Mouse (Mus musculus): ENCODE results near the gene Fkrp. TPM values are rescaled to one million over a fixed set of nuclear protein-coding genes. Genes with fewer than 3 reads are reported as not detected.

Fkrp gene
- total RNA-seq, 4 experiments from 2014 or later, result 47.3 to 56.4 (median 53.0) TPM

GRCm38 (mm10) chr7:16837916-16838803, 21.6 kb upstream of the Fkrp start:
- no peak for DNase-seq (ENCODE audit: low spot score)

- DNase-seq (ENCODE audit: low spot score), result no peak
Measured at GRCm38 (mm10) chr7:16830449-16830848, 13.9 kb upstream of the Fkrp start.

DNA sequence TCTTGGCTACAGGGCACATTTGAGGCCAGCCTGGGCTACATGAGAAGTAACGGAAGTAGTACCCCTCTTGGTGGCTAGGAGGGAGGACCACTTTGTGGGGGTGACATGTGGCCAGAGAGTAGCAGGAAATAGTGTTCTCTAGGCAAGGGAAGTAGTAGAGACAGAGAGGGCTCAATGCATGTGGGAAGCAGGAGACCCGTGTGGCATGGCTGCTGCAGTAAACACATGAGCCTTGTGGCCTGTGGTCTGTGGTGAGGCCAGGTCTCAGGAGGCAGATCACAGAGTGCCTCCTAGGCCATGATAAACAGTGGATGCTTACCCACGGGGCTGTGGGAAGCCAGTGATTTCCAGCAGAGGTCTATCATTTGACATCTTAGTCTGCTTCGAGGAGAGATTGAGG, 10.7 kb upstream of the Fkrp start:
- no peak for DNase-seq (ENCODE audit: low spot score)

DNA sequence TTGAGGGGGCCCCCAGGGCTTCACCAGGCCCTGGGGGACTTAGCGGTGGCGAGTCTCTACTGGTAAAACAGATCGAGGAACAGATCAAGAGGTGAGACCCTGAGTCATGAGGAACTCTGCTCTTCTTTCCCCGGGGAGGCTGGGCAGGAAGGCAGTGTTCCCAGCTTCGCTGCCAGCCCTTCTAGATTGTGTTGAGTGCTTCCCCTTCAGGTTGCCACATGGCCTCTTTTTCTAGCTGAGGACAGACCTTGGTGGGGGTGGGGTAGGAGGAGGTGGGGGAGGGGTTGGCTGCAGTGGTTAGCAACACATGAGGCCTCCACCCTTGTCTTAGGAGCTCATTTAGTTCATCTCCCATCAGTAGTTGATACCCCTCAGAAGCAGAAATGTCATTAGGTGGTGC, 10.0 kb upstream of the Fkrp start:
- DNase-seq (ENCODE audit: low spot score), result no peak

DNA sequence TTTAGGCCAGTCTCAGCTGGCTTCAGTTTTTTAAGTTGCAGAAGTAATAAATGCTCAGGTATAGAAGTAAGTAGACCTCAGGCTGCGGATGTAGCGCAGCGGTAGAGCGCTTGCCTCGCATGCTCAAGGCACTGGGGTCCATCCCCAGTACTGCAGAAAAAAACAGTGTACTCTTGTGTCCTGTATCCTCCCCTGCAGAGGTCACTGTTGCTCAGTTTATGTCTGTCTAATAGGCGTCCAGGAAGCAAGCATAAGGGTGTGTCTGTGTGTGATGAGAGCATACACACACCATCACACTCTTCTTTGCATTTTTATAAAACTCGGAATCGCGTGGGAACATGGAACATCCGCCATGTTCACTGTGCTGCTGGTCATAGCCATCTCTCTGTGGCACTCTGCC, 9.3 kb upstream of the Fkrp start:
- no peak for DNase-seq (ENCODE audit: low spot score)

DNA sequence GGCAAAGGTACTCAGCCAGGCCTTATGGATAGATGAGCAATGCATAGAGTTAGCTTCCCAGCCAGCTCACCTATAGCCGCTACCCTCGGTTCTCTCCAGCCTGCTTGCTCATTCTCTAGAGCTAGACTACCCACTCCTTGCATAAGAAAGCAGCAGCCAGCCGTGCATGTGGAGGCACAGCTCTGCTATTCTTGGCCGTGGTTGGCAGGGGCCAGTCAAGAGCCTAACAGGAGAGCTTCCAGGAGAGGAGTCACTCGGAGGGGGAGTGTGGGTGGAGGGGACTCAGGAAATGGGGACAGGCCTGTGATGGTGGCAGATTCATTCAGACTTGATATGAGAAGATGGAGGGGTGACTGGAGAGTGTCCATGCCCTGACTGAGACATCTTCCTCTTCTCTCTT, 7.2 kb upstream of the Fkrp start:
- peak; percentile 62 for DNase-seq (ENCODE audit: low spot score)

GRCm38 (mm10) chr7:16821669-16822101, 5.2 kb upstream of the Fkrp start:
- DNase-seq (ENCODE audit: low spot score), result no peak

DNA sequence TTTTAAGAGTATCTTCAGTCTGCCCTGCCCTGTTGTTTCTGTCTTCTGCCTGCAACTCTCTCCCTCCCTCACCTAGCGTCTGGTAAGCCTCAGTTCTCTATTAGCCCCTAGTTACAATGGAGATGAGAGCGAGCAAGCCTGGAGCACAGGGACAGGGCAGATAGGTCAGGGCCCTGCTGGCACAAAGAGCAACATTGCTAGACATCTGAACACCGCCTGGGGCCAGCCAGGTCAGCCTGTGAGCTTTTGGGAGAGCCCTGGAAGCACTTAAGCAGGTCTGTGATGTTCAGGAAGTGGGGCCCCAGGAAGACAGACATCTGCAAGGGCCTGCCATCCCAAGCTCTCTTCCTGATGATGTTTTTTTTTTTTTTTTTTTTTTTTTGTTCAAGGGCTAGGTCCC, 4.6 kb upstream of the Fkrp start:
- no peak for DNase-seq (ENCODE audit: low spot score)

DNA sequence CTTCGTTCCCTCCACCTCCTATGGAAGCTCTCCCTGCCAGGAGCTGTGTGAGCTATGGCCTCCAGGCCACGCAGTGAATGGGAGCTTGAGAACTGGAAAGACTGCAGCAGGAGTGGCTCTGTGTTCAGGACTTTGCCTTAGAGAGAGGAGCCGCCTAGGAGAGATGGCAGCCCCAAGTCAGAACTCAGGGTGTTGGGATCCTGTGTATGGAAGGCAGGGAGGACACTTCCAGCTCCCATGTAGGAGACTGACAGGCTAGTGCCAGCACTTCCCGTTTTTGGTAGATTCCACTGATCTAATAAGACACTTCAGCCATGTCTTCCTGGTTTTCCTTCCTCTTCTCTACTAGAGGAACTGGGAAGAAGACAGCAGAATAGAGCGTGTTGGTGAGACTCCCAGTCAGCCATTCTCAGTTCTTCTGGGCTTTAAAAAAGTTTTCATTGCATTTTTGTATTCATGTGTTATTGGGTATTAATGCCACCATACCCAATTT, 3.8 kb upstream of the Fkrp start:
- DNase-seq (ENCODE audit: low spot score), result no peak

GRCm38 (mm10) chr7:16819794-16820193, 3.3 kb upstream of the Fkrp start:
- DNase-seq (ENCODE audit: low spot score), result no peak

DNA sequence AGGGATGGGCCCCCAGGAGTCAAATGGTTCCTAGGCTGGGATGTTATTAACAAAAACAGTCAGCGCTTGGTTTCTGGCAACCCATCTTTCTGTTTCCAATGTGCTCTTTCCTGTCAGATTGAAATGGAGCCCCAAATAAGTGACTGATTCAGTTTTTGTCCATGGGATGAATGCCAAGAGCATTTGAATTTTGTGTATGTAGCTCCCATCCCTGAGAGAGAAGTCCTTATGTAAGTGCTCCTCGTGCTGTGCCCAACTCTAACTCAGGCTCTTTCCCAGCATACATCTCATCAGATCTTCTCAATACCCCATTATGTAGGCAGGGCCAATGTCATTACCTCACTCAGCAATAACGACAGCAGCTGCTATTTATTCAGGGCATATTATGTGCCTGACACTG, 1.2 kb upstream of the Fkrp start:
- DNase-seq (ENCODE audit: low spot score), result no peak

DNA sequence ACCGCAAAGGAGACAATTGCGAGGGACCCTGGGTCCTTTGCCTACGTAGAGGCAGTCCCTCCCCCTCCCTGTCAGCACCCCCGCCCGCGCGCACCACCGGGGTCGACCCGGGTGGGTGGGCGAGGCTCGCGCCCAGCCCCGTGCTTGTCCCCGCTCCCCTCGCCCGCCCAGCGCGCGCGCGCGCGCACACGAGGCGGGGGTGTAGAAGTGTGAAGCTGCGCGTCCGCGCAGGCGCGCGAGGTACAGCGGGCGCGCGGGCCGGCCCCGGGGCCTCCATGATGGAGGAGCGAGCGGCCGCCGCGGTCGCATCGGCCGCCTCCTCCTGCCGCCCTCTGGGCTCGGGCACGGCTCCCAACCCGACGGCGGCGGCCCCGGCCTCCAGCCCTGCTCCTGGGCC, 456 bp downstream of the Fkrp start:
- peak; percentile 53 for DNase-seq (ENCODE audit: low spot score)

DNA sequence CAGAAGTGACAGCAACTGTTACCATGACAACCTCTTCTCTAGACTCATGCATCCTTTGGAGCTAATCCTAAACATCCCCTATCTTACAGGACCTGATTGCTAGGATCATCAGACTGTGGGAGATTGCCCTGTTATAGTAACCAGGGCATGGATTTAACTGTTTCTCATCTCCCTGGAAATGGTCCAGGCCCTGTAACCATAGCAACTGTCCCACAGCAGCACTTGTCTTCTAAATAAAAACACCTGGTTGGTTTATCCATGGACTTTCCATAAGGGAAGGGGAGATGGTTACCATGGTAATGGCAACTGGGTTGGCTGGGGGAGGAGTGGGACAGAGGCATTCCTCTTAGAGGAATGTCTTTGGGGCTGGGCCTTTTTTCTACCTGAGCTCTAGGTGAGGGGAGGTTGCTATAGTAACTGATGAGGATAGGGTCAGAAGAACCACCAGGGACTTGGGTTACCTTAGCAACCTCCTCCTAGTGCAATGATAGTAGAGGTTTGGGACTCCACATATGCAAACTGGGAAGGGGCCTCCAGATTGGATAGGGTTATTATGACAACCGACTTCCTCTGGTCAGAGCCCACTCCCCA, 1.1 kb downstream of the Fkrp start, which contains the start of gene Strn4:
TSS of gene Strn4 (plus strand) at position 539 of the 591 bp plus-strand sequence.
- no peak for DNase-seq (ENCODE audit: low spot score)

DNA sequence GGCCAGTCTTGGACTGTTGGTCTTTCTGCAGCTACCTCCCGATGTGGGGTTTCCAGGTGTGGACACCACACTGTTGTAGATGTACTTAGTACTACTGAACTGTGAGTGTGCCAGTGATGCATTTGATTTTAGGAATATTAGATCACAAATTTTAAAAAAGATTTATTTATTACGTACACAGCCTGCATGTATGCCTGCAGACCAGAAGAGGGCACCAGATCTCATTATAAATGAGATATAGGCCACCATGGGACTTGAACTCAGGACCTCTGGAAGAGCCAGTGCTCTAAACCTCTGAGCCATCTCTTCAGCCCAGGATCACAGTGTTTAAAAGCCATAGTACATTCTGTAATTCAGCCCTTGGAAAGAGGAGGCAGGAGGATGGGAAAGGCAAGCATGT, 4.0 kb downstream of the Fkrp start:
- DNase-seq (ENCODE audit: low spot score), result no peak

- no peak for DNase-seq (ENCODE audit: low spot score)
Measured at GRCm38 (mm10) chr7:16811649-16812070, 4.9 kb downstream of the Fkrp start.

DNA sequence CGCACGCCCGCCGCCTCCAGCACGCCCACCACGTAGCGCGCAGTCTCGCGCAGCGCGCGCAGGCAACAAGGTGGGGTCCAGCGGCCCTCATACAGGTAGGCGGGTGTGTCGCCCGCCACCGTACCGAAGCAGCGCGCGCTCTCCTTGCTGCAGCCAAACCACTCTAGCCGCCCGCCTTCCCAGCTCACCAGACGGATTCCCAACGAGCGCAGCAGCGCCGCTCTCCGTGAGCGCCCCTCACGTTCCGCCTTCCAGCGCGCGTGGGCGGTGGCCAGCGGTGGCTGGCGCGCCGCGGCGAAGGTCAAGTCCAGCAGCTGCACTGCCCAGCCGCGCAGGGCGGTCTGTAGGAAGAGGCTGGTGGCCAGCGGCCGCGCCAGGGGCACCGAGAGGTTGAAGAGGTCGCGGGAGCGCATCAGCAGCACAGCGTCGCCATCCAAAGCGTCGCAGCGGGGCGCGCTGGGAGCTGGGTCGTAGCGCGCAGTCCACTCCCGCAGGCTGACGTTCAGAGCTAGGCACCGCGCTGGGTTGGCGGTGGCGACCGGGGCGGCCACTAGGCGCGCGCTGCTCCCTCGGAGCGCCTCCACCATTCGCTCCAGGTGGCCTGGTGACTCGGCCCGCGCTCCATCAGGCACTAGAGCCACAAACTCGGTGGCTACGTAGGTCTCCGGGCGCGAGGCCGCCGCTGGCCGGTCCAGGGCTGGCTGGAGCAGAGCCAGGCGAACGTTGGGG, 5.4 kb downstream of the Fkrp start:
- DNase-seq (ENCODE audit: low spot score), result no peak

GRCm38 (mm10) chr7:16810399-16810919, 6.1 kb downstream of the Fkrp start:
- no peak for DNase-seq (ENCODE audit: low spot score)

- DNase-seq (ENCODE audit: low spot score), result peak; percentile 74
Measured at GRCm38 (mm10) chr7:16809739-16810138, 6.8 kb downstream of the Fkrp start.

DNA sequence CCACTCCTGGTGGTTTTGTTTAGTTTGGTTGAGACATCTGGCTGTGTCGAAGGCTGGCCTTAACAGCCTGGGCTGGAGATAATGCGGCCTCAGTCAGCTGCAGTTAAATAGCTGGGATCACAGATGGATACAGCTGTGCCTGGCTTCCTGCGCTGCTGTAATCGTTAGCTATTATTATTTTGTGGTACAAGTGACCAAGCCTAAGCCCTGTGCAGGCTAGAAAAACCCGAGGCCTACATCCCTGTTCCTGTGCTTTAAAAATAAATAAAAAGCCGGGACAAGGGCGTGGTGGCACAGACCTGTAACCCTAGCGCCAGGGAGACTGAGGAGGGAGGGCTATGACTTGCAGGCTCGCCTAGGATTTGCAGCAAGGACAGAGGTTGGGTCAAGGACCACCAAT, 7.9 kb downstream of the Fkrp start:
- no peak for DNase-seq (ENCODE audit: low spot score)

DNA sequence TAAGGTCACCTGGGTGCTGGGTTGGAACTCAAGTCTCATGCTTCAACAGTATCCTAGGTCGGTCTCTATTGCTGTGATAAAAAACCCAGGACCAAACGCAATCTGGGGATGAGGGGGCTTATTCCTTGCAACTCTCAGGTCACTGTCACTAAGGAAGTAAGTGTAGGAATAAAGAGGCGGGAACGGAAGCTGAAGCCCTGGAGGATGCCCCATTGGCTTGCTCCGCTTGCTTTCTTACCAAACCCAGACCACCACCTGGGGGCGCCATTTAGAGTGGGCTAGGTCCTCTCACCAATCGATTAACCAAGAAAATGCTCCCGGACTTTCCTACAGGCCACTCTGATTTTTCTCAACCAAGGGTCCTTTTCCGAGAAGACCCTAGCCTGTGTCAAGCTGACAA, 8.6 kb downstream of the Fkrp start:
- no peak for DNase-seq (ENCODE audit: low spot score)

GRCm38 (mm10) chr7:16804409-16805028, 12.0 kb downstream of the Fkrp start:
- DNase-seq (ENCODE audit: low spot score), result no peak

GRCm38 (mm10) chr7:16794886-16795285, 21.6 kb downstream of the Fkrp start:
- no peak for DNase-seq (ENCODE audit: low spot score)

Measured in heart, adult 8-10 months (tissue).